Mouse (Mus musculus): Measurements from ENCODE around the gene Sdk2.

Sdk2 gene

DNA sequence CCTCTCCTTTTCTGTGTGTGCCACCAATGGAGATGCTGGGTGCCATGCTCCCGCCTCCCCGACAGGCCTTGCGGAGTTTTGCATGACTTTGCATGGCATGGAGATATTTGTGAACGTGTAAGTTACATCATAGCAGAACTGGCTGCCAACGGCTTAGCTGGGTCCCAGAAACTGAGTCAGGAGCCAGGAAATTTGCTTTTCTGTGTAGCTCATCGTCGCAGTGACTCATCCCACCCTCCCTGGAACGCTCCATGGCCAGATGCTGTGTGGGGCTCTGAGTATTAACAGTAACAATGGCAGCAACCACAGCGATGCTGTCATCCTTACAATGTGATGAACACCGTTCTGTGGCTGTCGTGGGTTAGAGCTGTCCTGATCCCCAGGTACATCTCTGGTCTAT, 139.6 kb downstream of the Sdk2 start:
- DNase-seq = no peak

GRCm38 (mm10) chr11:113923137-113923536, 143.7 kb downstream of the Sdk2 start:
- DNase-seq = no peak

- no peak for DNase-seq
Observed at GRCm38 (mm10) chr11:113903131-113903860, 163.6 kb downstream of the Sdk2 start.

GRCm38 (mm10) chr11:113901906-113902305, 164.9 kb downstream of the Sdk2 start:
- DNase-seq = no peak

GRCm38 (mm10) chr11:113898671-113899070, 168.2 kb downstream of the Sdk2 start:
- DNase-seq = no peak

DNA sequence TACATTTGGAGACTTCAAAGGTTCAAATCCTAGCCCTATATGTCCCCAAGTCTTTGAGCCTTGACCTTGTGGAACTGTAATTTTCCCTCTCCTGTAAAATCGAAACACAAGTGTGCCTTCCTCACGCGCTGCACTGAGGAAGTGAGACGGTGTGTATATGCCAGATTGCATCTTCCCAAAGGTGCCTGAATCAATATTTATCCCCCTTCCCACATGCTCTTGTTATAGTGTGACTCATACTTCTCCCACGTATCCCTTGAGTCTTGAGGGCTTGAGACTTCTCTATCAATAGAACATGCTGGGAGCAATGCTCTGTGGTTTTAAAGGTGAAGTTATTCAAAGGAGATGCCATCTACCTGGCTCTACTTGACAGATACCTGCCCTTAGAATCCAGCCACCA, 170.8 kb downstream of the Sdk2 start:
- no peak for DNase-seq

DNA sequence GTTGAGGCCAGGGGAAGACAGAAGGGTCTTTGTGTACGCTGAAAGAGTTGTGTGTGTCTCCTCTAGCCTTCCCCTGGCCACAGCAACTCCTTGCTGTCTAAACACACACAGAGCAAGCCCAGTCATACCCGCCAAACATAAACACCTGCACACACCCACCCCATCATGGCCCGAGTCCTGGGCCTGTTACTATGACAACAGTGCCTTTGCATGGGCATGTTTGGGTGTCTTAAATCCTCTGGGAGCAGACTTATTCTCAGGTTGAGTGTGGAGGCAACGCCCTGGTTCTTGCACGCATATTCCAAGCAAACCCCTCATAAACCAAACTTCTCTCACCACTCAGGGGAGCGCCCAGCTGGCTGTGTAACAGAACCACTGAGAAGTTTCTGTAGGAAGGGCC, 173.9 kb downstream of the Sdk2 start:
- no peak for DNase-seq

DNA sequence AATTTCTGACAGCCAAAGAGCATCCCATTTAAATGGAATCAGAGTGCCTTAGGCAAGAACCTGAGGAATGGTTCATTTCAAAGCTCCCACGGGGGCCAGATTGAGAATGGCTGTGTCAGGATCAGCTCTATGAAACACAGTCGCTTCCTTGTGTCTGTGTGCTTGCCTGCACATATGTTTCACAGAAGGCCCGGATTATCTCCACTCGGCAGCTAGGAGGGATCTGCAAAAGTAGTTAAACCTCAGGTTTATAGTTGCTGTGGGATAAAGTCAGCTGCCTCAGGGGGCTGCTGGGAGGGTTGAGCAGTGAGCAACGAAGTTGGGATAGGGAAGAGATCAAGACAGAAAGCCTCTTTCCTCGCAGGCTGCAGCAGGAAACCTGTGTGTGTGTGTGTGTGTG, 174.8 kb downstream of the Sdk2 start:
- DNase-seq = no peak

DNA sequence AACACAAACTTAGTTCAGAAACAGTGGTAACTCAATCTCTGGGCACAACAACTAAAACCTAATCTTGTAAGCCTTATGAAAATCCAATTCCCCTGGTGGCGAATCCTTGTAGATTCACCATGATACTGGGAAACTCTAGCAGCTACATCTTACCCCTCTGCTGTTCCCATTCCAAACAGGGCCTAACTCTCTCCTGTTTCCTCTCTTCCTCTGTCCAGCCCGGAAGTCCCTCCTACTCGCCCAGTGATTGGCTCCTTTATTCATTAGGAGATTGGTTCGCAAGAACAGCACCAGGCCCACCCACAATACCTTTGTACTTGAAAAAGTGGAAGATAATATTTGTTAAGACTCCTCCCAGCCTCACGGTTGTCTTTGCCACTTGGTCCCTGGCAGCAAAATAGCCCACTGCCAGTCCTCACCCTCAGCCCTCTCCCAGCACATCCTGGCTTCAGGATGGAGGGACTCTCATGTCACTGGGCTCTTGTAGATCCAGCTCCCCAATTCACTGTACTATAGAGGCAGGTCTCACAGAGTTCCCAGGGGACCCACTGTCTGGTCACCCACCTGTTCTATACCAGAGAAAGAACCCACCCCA, 178.6 kb downstream of the Sdk2 start:
- no peak for DNase-seq

DNA sequence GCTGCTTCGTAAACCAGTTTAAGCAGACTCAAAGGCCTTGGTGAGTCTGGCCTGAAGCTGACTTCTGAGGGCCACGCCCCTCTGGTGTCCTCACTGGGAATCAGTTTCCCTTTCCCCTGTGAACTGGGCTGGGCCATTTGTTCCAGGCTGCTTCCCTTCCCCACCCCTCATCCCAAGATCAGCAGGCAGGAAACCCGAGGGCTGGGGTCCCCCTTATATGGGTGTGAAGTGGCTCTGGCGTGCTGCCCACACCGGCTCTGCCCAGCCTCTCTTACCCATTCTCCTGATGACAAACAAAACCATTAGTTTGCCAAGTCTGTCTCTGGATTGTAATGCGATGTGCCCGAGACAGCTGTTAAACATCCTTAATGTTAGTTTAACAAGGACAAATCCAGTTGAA, 180.5 kb downstream of the Sdk2 start:
- no peak for DNase-seq

DNA sequence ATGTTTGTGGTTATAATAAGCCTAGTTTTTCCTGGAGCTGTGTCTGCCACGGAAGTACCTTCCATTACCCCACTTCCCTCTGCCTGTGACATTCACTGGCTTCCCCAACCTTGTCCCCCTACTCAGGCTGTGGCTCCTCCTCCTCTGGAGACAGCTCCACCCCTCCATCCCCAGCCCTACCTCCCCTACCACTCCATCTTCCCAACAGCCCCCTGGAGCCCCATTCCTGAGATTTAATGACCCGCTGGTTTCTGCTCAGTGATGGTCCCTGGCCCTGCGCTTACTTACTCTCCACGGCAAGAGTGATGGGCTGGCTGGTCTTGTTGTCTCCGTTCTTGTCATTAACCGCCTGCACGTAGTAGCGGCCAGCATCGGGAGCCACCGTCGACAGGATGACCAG, 181.9 kb downstream of the Sdk2 start:
- DNase-seq = no peak

DNA sequence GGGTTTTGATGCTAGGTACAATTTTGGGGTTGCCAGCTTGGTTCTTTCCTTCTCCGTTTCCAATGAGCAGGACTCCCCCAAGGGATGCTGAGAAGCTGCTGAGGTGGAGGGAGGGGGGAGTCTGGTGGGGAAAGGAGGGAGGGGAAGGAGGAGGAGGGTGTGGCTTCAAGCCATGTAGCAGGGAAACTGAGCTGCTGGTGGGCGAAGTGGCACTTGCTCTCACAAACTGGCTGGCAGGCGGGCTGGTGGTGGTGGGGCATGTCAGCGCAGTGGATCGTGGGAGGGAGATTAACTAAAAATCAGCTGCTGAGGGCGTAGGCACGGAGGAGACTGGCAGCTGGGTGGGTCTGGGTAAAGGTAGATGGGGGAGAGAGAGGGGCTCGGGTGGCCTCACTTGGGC, 183.8 kb downstream of the Sdk2 start:
- no peak for DNase-seq

- DNase-seq = no peak
Observed at GRCm38 (mm10) chr11:113881864-113882263, 185.0 kb downstream of the Sdk2 start.

DNA sequence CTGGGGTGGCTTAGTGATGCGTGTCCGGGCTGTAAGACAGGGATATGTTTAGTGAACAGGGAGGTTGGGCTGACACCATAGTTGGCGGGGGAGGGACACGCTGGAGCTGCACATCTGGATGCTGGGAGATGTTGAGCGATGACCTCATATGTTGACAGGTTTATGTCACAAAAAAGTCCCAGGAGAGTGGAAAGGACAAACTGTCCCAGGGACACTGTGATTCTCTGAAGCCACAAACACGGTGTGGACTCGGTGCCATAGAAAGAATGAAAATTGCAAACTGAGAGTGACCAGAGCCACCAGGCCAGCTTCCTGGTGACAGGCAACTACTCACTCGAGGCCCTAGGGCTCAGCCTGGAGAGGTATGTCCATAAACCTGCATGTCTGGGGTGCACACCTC, 199.8 kb downstream of the Sdk2 start:
- DNase-seq = no peak

GRCm38 (mm10) chr11:113865627-113866026, 201.2 kb downstream of the Sdk2 start:
- peak; percentile 78 to 79 for DNase-seq

- DNase-seq = peak; percentile 52 to 58
Observed at GRCm38 (mm10) chr11:113863408-113863807, 203.4 kb downstream of the Sdk2 start.

- no peak for DNase-seq
Observed at GRCm38 (mm10) chr11:113855661-113856060, 211.2 kb downstream of the Sdk2 start.

GRCm38 (mm10) chr11:113851750-113852149, 215.1 kb downstream of the Sdk2 start:
- DNase-seq = no peak

GRCm38 (mm10) chr11:113849322-113849721, 217.5 kb downstream of the Sdk2 start:
- no peak for DNase-seq

GRCm38 (mm10) chr11:113843920-113844319, 222.9 kb downstream of the Sdk2 start:
- no peak for DNase-seq

- DNase-seq = no peak
Observed at GRCm38 (mm10) chr11:113842879-113843278, 224.0 kb downstream of the Sdk2 start.

- DNase-seq = no peak
Observed at GRCm38 (mm10) chr11:113831608-113832007, 235.2 kb downstream of the Sdk2 start.

DNA sequence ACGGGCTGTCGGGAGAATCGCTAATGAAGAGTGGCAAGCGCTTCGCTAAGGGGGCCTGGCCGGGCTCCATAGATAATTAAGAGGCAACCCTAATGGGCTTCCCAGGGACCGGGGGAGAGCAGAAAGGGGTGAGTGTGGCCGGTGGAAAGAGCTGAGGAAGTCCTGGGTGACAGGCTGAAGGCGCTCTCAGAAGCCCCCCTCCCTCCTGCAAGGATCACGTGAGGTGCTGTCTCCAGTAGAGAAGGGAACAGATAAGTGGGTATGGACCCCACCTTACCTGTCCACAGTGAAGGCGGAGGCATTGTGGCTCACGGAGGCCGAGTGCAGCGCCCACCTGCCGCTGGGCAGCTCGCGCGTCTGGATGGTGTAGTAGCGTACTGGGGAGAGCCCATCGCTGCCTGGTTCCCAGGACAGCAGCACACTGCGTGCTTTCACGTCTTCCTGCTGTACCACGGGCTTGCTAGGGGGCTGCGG, 238.7 kb downstream of the Sdk2 start:
- DNase-seq = no peak

DNA sequence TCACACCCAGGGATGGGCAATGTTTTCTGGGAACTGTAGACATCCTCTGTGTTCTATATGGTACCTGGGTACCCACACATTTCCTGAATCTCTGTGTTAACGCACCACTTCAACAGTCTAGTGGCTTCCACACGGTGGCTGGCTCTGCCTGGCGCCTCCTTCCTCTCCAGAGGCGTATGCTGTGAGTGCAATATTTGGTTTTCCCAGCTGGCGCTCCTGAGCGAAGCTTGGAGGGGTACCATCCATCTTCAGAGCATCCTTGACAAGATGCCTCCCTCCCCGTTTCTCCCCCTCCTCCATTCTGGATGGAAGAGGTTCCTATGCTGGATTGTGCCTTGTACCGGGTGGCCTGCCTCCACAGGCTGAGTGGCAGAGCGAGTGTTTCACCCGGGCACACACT, 246.8 kb downstream of the Sdk2 start:
- no peak for DNase-seq

DNA sequence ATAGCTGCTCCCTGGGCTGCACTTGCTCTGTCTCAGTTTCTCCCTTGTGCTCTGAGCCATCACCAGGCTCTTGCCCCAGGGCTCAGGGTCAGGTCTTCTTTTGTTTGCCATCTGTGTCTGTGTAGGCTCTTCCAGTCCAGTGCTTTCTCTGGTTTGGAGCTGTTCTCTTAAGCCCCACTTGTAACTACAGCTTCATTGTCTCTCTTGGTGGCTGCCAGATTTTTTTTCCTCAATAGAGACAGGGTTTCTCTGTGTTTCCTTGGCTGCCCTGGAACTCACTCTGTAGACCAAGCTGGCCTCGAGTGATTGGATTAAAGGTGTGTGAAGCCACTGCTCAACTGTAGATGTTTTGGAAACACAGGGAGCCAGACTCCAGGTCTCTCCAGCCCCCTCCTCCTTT, 247.8 kb downstream of the Sdk2 start:
- no peak for DNase-seq
